Mouse (Mus musculus): ENCODE data around the gene Creb1.

DNA sequence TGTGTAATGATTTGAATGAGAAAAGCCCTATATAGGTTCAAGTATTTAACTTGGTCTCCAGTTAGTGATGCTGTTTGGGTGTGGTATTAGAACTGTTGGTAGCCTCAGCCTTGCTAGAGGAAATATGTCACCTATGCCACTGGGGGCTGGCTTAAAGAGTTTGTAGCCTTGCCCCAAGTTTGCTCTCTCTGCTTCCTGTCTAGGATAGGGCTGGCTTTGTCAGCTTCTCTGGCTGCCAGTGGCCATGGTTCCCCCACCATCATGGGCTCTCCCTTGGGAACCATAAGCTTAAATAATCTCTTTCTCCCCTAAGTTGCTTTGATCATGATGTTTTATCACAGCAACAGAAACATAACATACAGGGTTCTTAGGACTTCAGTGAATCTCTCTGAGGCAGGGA lies 92.8 kb downstream of the Creb1 start:
- TF ChIP-seq POLR2A (IDR thresholded peaks at IDR 0.05; ENCODE audit: borderline replicate concordance, extremely low read depth, insufficient read depth, insufficient read length, poor library complexity, severe bottlenecking): no peak
- no peak for TF ChIP-seq CTCF (IDR thresholded peaks at IDR 0.05; ENCODE audit: borderline replicate concordance, extremely low read depth, insufficient read depth, insufficient read length)
